Mouse (Mus musculus) midbrain, embryonic 15.5 days (tissue): ENCODE data around the gene Adam15. TPM values are rescaled to one million over a fixed set of nuclear protein-coding genes. Genes with fewer than 3 reads are reported as not detected.

Experiments
- ATAC-seq: fragments of 200-750 bp; cut with Nextera tagmentation; replicated peaks from 2 replicates; pipeline ENCODE4 v1.8.0; 2017; ENCODE audit warnings: moderate TSS enrichment
- H3K27ac ChIP-seq: fragments of 300-500 bp; sonication (generic); 2 replicates; pipeline ENCODE4 v1.5.1; 2015; ENCODE audit warnings: mild to moderate bottlenecking, inconsistent platforms
- H3K27me3 ChIP-seq: fragments of 300-500 bp; sonication (generic); replicated peaks from 2 replicates; pipeline ENCODE4 v1.6.1; 2015; ENCODE audit warnings: inconsistent platforms
- H3K36me3 ChIP-seq: fragments of 300-500 bp; sonication (generic); replicated peaks from 2 replicates; pipeline ENCODE4 v1.6.1; 2015; ENCODE audit warnings: inconsistent platforms
- H3K4me1 ChIP-seq: fragments of 300-500 bp; sonication (generic); 2 replicates; pipeline ENCODE4 v1.6.1; 2015; ENCODE audit warnings: inconsistent platforms
- H3K4me2 ChIP-seq: fragments of 300-500 bp; sonication (generic); 2 replicates; pipeline ENCODE4 v1.6.1; 2015; ENCODE audit warnings: inconsistent platforms, mild to moderate bottlenecking, moderate library complexity
- H3K4me3 ChIP-seq: fragments of 300-500 bp; sonication (generic); 2 replicates; pipeline ENCODE4 v1.5.1; 2015; ENCODE audit warnings: mild to moderate bottlenecking, inconsistent platforms
- H3K9ac ChIP-seq: fragments of 300-500 bp; sonication (generic); 2 replicates; pipeline ENCODE4 v1.6.1; 2015; ENCODE audit warnings: mild to moderate bottlenecking, inconsistent platforms
- H3K9me3 ChIP-seq: fragments of 300-500 bp; sonication (generic); 2 replicates; pipeline ENCODE4 v1.6.1; 2016; ENCODE audit warnings: inconsistent platforms
- WGBS: fragments of 180-500 bp; shearing (Covaris S2); methylation state at CpG from one replicate; pipeline ENCODE4 v1.1.7; 2015; ENCODE audit warnings: mixed read lengths; 5-methylcytosine and 5-hydroxymethylcytosine counted together
- polyA plus RNA-seq: library from polyadenylated mRNA; unstranded; fragments of >200 nt; fragmentation: Nextera tagmentation; extraction: Ambion mirVana; gene quantifications from 2 replicates; pipeline ENCODE4 v1.2.1, GENCODE M21; 2015

The Adam15 gene
- polyA plus RNA-seq, 1 experiment from 2014 or later: 59.5 TPM

DNA sequence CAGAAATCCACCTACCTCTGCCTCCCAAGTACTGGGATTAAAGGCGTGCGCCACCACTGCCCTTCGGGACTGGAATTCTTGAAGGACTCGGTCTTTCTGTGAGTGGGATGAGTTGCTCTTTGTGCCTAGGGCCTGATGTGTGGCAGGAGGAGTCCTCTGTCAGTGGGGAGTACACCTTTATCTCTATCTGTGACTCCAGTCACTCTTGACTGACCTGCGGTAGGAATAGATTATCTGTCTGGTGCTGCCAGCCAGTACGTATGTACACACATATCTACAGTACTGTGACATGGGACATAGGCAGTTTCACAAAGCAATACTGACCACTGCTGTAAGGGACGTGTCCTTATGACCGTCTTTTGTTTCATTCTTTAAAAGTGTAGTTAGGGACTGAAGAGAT, 23.9 kb downstream of the Adam15 start:
- Histone ChIP-seq H3K4me1 (peaks cover 20% of the 10 kb centered on the region), H3K36me3 (no peaks in the 10 kb centered on the region), H3K27me3 (no peaks in the 10 kb centered on the region), H3K4me2 (no peak overlapping the region), H3K4me3 (no peak overlapping the region), H3K9ac (no peak overlapping the region), H3K9me3 (no peaks in the 10 kb centered on the region), H3K27ac (no peak overlapping the region)
- 91% methylated on average over 8 of the region's 8 CpGs for WGBS
- ATAC-seq: no peak

DNA sequence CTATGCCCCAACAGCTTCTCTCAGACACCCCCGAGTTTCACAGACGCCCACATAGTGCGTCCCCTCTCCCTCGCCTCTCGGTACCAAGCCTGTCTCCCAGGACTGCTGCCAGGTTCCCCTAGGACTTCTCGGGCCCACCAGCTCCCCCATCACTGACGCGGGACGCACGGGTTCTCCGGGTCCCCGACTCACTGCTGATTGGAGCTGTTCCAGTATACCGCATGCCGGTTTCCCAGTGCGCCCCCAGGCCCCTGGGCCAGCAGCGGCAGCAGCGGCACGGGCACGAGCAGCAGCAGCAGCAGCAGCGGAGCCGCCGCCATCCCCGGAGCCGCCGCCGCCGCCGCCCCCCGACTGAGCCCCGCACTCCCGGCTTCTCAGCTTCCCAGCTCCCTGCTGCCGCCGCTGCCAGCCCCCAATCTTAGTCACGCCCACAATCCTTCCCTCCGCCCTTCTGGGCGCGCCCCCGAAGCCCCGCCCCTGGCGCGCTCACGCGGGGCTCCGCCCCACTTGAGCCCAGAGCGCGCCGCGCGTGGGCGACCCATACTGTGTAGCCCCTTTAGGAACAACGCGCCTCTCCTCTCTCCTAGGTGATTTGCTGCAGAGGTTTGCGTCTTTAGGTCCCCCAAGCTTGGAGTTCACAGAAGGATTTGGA, 27.2 kb downstream of the Adam15 start, which contains the start of gene Efna3:
Gene Efna3 (minus strand): TSS at position 452 of the 652 bp plus-strand sequence.
- Histone ChIP-seq H3K36me3 (no peaks in the 10 kb centered on the region), H3K4me2 (peak within 1 kb of the TSS; percentile 84), H3K9me3 (no peaks in the 10 kb centered on the region), H3K27me3 (peaks cover 12% of the 10 kb centered on the region), H3K27ac (peak within 1 kb of the TSS; percentile 85), H3K9ac (peak within 1 kb of the TSS; percentile 77), H3K4me1 (peaks cover 38% of the 10 kb centered on the region), H3K4me3 (peak within 1 kb of the TSS; percentile 78)
- 0% methylated on average over 53 of the region's 53 CpGs for WGBS
- peak; percentile 44 for ATAC-seq

DNA sequence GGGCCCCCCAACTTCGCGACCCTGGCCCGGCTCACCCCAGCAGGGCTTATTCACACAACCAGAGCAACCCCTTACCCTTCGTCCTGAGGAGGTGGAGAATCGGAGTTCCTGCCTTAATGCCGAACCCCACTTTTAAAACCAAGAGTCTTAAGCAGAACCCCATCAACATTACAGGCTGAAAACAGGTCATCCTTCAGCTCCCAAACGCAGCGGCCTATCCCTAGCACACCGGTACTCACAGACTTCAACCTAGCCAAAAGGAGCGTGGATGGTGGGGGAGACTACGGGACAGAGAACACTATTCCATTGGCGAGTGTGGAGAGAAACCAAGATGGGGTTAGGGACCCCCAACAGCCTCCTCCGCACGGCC, 27.7 kb downstream of the Adam15 start:
- Histone ChIP-seq H3K9me3 (no peaks in the 10 kb centered on the region), H3K27ac (peak overlapping the region; percentile 85), H3K4me2 (peak overlapping the region; percentile 84), H3K4me3 (peak overlapping the region; percentile 78), H3K27me3 (peaks cover 12% of the 10 kb centered on the region), H3K9ac (peak overlapping the region; percentile 77), H3K4me1 (peaks cover 41% of the 10 kb centered on the region), H3K36me3 (no peaks in the 10 kb centered on the region)
- WGBS: 0% methylated on average over 14 of the region's 14 CpGs
- peak; percentile 2; the same call in 1 of the 2 replicates for ATAC-seq

DNA sequence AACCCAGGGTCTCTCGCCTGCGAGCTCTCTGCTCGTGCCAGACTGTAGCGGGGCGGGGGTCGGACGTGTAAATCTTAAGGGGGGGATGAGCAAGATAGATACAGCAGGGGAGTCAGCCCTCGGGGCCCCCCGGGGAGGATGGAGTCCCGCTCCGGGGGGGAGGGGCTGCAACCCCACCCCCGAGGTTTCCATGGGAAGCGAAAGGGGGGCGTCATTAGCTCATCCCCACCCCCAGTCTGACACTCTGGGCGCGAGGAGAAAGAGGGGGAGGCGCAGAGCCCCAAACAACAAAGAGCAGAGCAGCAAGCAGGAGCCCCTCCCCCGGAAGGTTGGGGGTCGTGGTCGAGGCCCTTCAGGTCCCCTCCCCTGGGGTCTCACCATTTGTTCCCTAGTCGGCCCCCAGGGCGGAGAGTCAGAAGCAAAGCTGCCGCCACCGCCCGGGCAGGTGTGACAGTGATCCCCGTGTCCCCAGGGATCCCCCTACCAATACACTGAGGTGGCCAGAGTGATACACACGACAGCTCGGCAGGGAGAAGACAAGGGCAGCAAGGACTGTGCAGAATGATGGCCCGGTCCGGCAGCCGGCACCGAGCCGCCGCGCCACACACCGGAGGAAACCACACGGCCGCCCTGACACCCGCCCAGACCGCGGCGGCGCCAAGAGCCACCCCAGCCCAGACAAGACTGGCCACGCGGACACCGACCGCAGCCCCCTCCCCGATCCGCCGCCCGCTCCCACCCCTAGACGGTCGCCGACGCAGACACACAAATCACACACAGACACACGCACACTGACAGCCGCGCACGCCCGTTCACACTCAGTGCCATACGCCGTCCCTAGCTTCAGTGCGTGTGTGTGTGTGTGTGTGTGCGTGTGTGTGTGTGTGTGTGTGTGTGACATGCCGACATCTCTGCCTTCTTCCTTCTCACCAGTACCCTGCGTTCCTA, 28.3 kb downstream of the Adam15 start:
- H3K9me3 ChIP-seq: no peaks in the 10 kb centered on the region
- H3K27ac ChIP-seq: peak overlapping the region; percentile 85
- WGBS: under 1% methylated on average over 66 of the region's 66 CpGs
- H3K4me1 ChIP-seq: peaks cover 47% of the 10 kb centered on the region
- H3K4me3 ChIP-seq: peak overlapping the region; percentile 78
- no peaks in the 10 kb centered on the region for H3K36me3 ChIP-seq
- peak; percentile 21 for ATAC-seq
- peaks cover 12% of the 10 kb centered on the region for H3K27me3 ChIP-seq
- peak overlapping the region; percentile 84 for H3K4me2 ChIP-seq
- peak overlapping the region; percentile 77 for H3K9ac ChIP-seq

DNA sequence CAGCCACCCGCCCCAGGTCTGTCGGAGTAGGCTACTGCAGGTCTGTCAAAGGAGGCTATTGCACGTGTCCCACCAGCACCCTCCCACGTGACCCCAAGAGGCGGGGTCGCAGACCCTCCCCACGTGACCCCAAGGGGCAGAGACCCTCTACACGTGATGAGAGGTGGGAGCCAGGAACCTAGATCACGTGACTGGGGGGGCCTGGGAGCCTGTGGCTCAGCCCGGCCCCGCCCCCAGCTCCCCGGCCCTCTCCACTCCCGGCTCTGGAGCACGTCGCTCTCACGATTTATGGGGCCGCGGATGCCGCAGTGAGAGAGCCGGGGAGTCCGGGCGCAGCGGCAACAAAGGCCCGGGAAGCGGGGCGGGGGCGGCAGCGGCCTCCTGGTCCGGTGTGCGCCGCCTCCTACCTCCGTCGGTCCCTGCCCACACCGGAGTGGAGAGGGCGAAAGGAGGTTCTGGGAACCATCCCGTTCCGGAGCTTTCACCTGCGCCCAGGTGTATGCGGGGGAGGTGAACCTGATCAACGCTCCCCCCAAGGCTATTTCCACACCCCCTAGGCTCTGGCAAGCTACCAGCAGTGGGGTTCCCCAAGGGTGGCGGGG, 29.1 kb downstream of the Adam15 start:
- H3K36me3 ChIP-seq: no peaks in the 10 kb centered on the region

DNA sequence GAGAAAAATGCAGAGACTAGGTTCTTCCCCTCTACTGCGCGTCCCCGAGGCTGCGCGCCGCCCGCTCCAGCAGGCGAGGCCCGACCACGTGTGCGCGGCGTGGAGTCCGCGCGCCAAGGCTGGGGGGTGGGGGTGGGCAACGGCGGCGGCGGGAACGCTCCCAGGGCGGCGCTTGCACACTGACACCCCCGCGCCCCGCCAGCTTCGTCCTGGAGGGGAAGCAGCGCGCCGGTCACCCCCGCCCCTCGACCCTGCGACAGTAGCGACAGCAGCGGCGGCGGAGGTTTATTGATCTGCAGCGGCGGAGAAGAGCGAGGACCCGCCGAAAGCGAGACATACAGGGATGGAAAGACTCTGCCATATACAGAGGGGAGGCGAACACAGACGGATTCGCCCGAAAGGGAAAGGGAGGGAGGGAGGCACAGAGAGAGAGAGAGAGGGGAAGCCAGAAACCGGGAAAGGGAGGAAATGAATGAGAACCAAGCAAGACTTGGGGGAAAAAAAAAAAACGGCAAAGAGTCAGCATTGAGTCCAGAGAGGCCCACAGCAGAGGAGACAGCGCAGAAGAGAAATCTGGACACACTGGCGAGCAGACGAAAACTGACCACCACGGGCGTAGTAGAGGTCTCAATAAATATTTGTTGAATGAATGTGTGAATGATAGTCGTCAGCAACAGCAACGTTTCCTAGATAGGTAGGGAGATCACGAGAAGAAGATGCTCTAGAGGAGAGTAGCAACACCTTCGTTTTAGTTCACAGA, 30.0 kb downstream of the Adam15 start:
- H3K36me3 ChIP-seq: no peaks in the 10 kb centered on the region; the same call in 1 of the 2 replicates
- WGBS: 3% methylated on average over 58 of the region's 58 CpGs
- ATAC-seq: no peak
- H3K4me3 ChIP-seq: peak overlapping the region; percentile 78
- no peaks in the 10 kb centered on the region for H3K9me3 ChIP-seq
- H3K4me2 ChIP-seq: peak overlapping the region; percentile 84
- peak overlapping the region; percentile 77 for H3K9ac ChIP-seq
- peaks cover 19% of the 10 kb centered on the region for H3K27me3 ChIP-seq
- H3K4me1 ChIP-seq: peaks cover 64% of the 10 kb centered on the region
- peak overlapping the region; percentile 85 for H3K27ac ChIP-seq

More for the DNA sequence above, 29.1 kb downstream of the Adam15 start:
- Histone ChIP-seq H3K4me2 (peak overlapping the region; percentile 84), H3K9ac (peak overlapping the region; percentile 77), H3K27ac (peak overlapping the region; percentile 85), H3K9me3 (no peaks in the 10 kb centered on the region), H3K4me3 (peak overlapping the region; percentile 78), H3K4me1 (peaks cover 55% of the 10 kb centered on the region), H3K27me3 (peaks cover 18% of the 10 kb centered on the region)
- ATAC-seq: peak; percentile 35
- under 1% methylated on average over 39 of the region's 41 CpGs for WGBS

DNA sequence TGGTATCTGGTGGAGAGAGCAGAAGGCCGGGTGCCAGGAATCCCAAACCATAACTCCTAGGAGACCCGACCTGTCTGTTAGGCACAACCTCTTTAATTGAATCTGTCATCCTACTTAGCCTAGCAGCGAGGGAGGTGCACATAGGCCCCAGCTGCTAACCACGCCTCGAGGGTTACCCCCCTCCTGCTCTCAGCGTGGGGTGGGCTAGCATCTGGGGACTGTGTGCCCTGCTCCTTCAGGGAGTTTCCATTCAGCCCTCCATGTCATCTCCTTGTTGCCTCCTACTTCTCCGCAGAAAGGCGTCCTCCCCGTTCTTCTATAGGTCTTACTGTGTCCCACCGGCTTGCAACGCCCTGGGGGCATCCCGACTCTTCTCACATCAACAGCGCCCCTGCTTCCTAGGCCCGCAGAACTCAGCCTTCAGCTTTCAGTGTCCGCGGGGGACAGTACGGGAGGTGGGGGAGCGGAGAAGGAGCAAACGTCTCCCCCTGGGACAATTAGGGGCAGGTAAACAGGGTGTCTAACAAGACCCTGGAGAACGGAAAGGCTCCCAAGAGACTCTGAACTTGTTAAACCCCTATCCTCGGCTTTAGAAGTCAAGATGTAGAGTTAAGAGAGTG, 30.7 kb downstream of the Adam15 start:
- Histone ChIP-seq H3K9ac (peak overlapping the region; percentile 77; the same call in 1 of the 2 replicates), H3K4me2 (peak overlapping the region; percentile 84), H3K27me3 (peaks cover 19% of the 10 kb centered on the region), H3K36me3 (no peaks in the 10 kb centered on the region; the same call in 1 of the 2 replicates), H3K4me3 (peak overlapping the region; percentile 78), H3K27ac (0 out of 2 replicates have a peak overlapping the region, but pooled peaks have one; percentile 85), H3K9me3 (no peaks in the 10 kb centered on the region), H3K4me1 (peaks cover 64% of the 10 kb centered on the region)
- WGBS: 8% methylated on average over 21 of the region's 21 CpGs
- ATAC-seq: no peak

DNA sequence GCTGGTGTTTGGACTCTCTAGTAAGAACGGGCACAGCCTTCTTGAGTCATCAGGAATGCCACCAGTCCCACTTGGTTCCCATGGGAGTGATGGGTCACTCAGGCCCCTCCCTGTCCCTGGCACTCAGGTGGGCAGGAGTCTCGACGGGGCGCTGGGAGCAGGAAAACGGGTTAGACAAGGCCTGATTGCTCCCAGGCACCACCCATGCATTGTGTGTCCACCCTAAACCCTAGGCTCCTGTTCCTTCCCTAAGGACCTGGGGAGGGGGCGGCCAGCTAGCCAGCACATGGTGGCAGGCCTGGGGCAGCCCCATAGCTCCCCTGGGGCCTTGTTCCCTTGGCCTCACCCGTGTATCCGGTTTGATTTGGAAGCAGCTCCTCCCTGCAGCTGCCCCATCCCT, 31.5 kb downstream of the Adam15 start:
- peaks cover 19% of the 10 kb centered on the region for H3K27me3 ChIP-seq
- no peak overlapping the region for H3K4me2 ChIP-seq
- no peaks in the 10 kb centered on the region; the same call in 1 of the 2 replicates for H3K36me3 ChIP-seq
- no peak overlapping the region for H3K4me3 ChIP-seq
- no peak overlapping the region for H3K9ac ChIP-seq
- WGBS: 71% methylated on average over 8 of the region's 8 CpGs
- H3K4me1 ChIP-seq: peaks cover 64% of the 10 kb centered on the region
- no peak overlapping the region for H3K27ac ChIP-seq
- ATAC-seq: no peak
- H3K9me3 ChIP-seq: no peaks in the 10 kb centered on the region

DNA sequence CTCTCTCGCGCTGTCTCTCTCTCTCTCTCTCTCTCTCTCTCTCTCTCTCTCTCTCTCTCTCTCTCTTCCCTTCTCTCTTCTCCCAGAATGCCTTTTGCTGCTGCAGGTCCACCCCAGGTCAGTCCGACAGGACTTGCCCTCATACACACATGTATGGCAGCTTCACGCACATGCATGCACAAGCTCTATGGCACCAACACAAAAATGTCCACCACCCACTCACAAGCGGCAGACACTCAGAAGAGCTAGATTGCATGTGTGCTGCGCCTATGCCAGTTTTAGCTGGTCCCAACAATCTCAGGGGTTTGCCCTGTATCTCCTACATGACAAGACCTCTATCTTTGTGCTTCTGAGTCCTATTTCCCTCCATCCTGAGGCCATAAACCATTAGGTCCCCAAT, 32.5 kb downstream of the Adam15 start:
- Histone ChIP-seq H3K9ac (no peak overlapping the region), H3K4me1 (peaks cover 64% of the 10 kb centered on the region), H3K36me3 (no peaks in the 10 kb centered on the region; the same call in 1 of the 2 replicates), H3K9me3 (no peaks in the 10 kb centered on the region), H3K4me3 (no peak overlapping the region), H3K4me2 (peak overlapping the region; percentile 39; the same call in 1 of the 2 replicates), H3K27ac (peak overlapping the region; percentile 40), H3K27me3 (peaks cover 19% of the 10 kb centered on the region)
- ATAC-seq: no peak
- 60% methylated on average over 6 of the region's 6 CpGs for WGBS

DNA sequence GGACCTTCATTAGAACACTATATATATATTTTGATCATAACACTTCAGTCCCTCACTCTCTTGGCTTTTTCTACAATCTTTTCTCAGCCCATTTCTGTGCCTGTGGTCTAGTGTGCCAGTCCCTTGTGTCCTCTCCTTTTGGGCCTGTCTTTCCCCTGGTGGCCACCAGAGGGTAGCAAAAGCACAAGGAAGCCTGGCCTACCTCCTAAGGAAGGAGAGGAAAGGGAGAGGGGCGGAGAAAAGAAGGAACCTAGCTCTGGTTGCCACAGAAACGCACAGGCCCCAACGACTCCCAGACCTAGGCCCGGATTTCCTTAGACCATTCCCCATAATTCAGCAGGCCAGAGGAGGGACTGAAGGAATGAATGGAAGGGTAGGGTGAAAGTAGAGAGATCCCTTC, 33.0 kb downstream of the Adam15 start:
- peak; percentile 19; the same call in 1 of the 2 replicates for ATAC-seq
- Histone ChIP-seq H3K36me3 (no peaks in the 10 kb centered on the region; the same call in 1 of the 2 replicates), H3K4me3 (no peak overlapping the region; the same call in 1 of the 2 replicates), H3K4me1 (peaks cover 64% of the 10 kb centered on the region), H3K9me3 (no peaks in the 10 kb centered on the region), H3K27me3 (peaks cover 19% of the 10 kb centered on the region), H3K9ac (no peak overlapping the region), H3K4me2 (peak overlapping the region; percentile 39), H3K27ac (peak overlapping the region; percentile 40)
- WGBS: 0% methylated on average over 4 of the region's 4 CpGs
